In genomic region chr7:45466283-45467089, GRCm38 (mm10) we compare ENCODE assay signal across 8 mouse cellular contexts. TPM values are rescaled to one million over a fixed set of nuclear protein-coding genes. Genes with fewer than 3 reads are reported as not detected.
A peak's percentile ranks its signal among the peaks of the same experiment; 100 is the strongest.
DNase-seq lines count a peak whose midpoint lies in the region; ATAC-seq and TF ChIP-seq lines count a peak whose summit lies in the region.

Gene Bax, minus strand, starts transcription at chr7:45466898.

- peak; percentile 99 for DNase-seq in forebrain, embryonic 14.5 days (ENCODE audit: low spot score)
- DNase-seq in heart, postnatal 14 days: peak; percentile 94 to 97
- DNase-seq in layer of hippocampus, adult 11-12 months (ENCODE audit: low spot score): peak; percentile 97
- DNase-seq in lung, adult 18-20 months: peak; percentile 94 to 96
- DNase-seq in testis, postnatal 14 days (ENCODE audit: low spot score): peak; percentile 92

- no peaks in the 10 kb centered on the region for H3K9me3 ChIP-seq in ES-Bruce4 (replicated peaks; ENCODE audit: control insufficient read depth, insufficient read depth, low read length, poor library complexity, severe bottlenecking)
- no peaks in the 10 kb centered on the region for H3K9me3 ChIP-seq in forebrain, embryonic 14.5 days (replicated peaks; ENCODE audit: control insufficient read depth, low read length)
- H3K9me3 ChIP-seq in neural tube, embryonic 15.5 days (replicated peaks): no peaks in the 10 kb centered on the region

- WGBS in forebrain, embryonic 14.5 days: under 1% methylated on average over 55 of the region's 58 CpGs
- WGBS in neural tube, embryonic 15.5 days: under 1% methylated on average over 57 of the region's 58 CpGs

- peaks cover 30% of the 10 kb centered on the region for H3K36me3 ChIP-seq in ES-Bruce4 (ENCODE audit: control insufficient read depth, insufficient read depth, low read length, poor library complexity, severe bottlenecking)
- peaks cover 40% of the 10 kb centered on the region for H3K36me3 ChIP-seq in forebrain, embryonic 14.5 days (ENCODE audit: control insufficient read depth, insufficient read depth, low read length)
- H3K36me3 ChIP-seq in neural tube, embryonic 15.5 days: peaks cover 30% of the 10 kb centered on the region

- no peak for TF ChIP-seq CTCF in ES-Bruce4 (IDR thresholded peaks at IDR 0.05; ENCODE audit: low read depth, low read length)

- TF ChIP-seq EP300 in ES-Bruce4 (IDR thresholded peaks at IDR 0.05; ENCODE audit: insufficient read depth, low read depth, low read length): peak; percentile 71; the same call in 1 of the 2 replicates

- ATAC-seq in cerebellum, adult (ENCODE audit: insufficient number of reproducible peaks, low FRiP score, low TSS enrichment): peak; percentile 59; the same call in 1 of the 2 replicates
- ATAC-seq in forebrain, embryonic 14.5 days: peak; percentile 87
- peak; percentile 86 for ATAC-seq in neural tube, embryonic 15.5 days (ENCODE audit: low FRiP score)

- H3K4me3 ChIP-seq in ES-Bruce4 (ENCODE audit: low read depth, low read length): peak within 1 kb of the TSS; percentile 74
- peak within 1 kb of the TSS; percentile 86 for H3K4me3 ChIP-seq in forebrain, embryonic 14.5 days (ENCODE audit: low read depth, low read length)
- peak within 1 kb of the TSS; percentile 79 for H3K4me3 ChIP-seq in neural tube, embryonic 15.5 days (replicated peaks)

- no peaks in the 10 kb centered on the region for H3K4me1 ChIP-seq in ES-Bruce4 (ENCODE audit: control insufficient read depth, insufficient read depth, low read length)
- peaks cover 9% of the 10 kb centered on the region; the same call in 1 of the 2 replicates for H3K4me1 ChIP-seq in forebrain, embryonic 14.5 days (ENCODE audit: control insufficient read depth, insufficient read depth, low read length)
- H3K4me1 ChIP-seq in neural tube, embryonic 15.5 days: peaks cover 40% of the 10 kb centered on the region

- peak; percentile 8 for TF ChIP-seq POLR2A in ES-Bruce4 (IDR thresholded peaks at IDR 0.05; ENCODE audit: insufficient read depth, low read length)

- no peaks in the 10 kb centered on the region for H3K27me3 ChIP-seq in ES-Bruce4 (ENCODE audit: control insufficient read depth, insufficient read depth, low read length, poor library complexity, severe bottlenecking)
- no peaks in the 10 kb centered on the region for H3K27me3 ChIP-seq in forebrain, embryonic 14.5 days (replicated peaks; ENCODE audit: control insufficient read depth, insufficient read depth, low read length)
- H3K27me3 ChIP-seq in neural tube, embryonic 15.5 days (replicated peaks): no peaks in the 10 kb centered on the region

- H3K9ac ChIP-seq in ES-Bruce4 (ENCODE audit: low read depth, poor library complexity, severe bottlenecking): peak within 1 kb of the TSS; percentile 90
- H3K9ac ChIP-seq in forebrain, embryonic 14.5 days (ENCODE audit: low read length): peak within 1 kb of the TSS; percentile 88
- peak within 1 kb of the TSS; percentile 89 for H3K9ac ChIP-seq in neural tube, embryonic 15.5 days (replicated peaks)

- H3K27ac ChIP-seq in ES-Bruce4 (ENCODE audit: insufficient read depth, low read length): peak within 1 kb of the TSS; percentile 78
- peak within 1 kb of the TSS; percentile 52 for H3K27ac ChIP-seq in forebrain, embryonic 14.5 days (ENCODE audit: low read depth, low read length)
- H3K27ac ChIP-seq in neural tube, embryonic 15.5 days (replicated peaks): peak within 1 kb of the TSS; percentile 80

- peak within 1 kb of the TSS; percentile 92 for H3K4me2 ChIP-seq in forebrain, embryonic 14.5 days (ENCODE audit: low read length)
- peak within 1 kb of the TSS; percentile 96 for H3K4me2 ChIP-seq in neural tube, embryonic 15.5 days

- intact Hi-C loops in heart, postnatal 14 days (cut with DNase I): no loop called here

RNA-seq across cellular contexts. Expression of gene Bax, which starts in this region (rescaled TPM):
- 250 and 287 TPM in 2 replicates for polyA plus RNA-seq in ES-Bruce4 (2011; ENCODE audit: insufficient read depth, insufficient read length, low read depth, missing spikeins)
- 163 and 168 TPM in 2 replicates for polyA plus RNA-seq in forebrain, embryonic 14.5 days (2014; fragmentation: Nextera tagmentation; extraction: Ambion mirVana)
- 10 to 100 TPM; 25.6 to 31.1 TPM for total RNA-seq in heart, postnatal 14 days (2021)
- polyA plus RNA-seq in neural tube, embryonic 15.5 days (2015; fragmentation: Nextera tagmentation; extraction: Ambion mirVana): 224 and 236 TPM in 2 replicates

Comparison
In these comparisons a context has a peak if more than half of its experiments do, and no peak if none do; other contexts are left out.
1. Peak in every context shown above with its lines: DNase-seq, ATAC-seq, H3K4me3 ChIP-seq and H3K27ac ChIP-seq.